Mouse (Mus musculus) liver, postnatal 0 days (tissue): ENCODE results near the gene Hdac9.

Experiments used
- CTCF ChIP-seq: sonication (generic); IDR thresholded peaks from 2 replicates; pipeline ENCODE4 v1.5.1; 2016; ENCODE audit warnings: antibody characterized with exemption, low read depth
- EP300 ChIP-seq: IDR thresholded peaks from 2 replicates; pipeline ENCODE4 v1.6.1; 2016; ENCODE audit warnings: antibody characterized with exemption, low read depth, mild to moderate bottlenecking

GRCm38 (mm10) chr12:34495940-34496339 is 421.0 kb downstream of the Hdac9 start:
- TF ChIP-seq CTCF (no peak), EP300 (no peak)
